Mouse (Mus musculus): Measurements from ENCODE around the gene Tenm4.

The Tenm4 gene

DNA sequence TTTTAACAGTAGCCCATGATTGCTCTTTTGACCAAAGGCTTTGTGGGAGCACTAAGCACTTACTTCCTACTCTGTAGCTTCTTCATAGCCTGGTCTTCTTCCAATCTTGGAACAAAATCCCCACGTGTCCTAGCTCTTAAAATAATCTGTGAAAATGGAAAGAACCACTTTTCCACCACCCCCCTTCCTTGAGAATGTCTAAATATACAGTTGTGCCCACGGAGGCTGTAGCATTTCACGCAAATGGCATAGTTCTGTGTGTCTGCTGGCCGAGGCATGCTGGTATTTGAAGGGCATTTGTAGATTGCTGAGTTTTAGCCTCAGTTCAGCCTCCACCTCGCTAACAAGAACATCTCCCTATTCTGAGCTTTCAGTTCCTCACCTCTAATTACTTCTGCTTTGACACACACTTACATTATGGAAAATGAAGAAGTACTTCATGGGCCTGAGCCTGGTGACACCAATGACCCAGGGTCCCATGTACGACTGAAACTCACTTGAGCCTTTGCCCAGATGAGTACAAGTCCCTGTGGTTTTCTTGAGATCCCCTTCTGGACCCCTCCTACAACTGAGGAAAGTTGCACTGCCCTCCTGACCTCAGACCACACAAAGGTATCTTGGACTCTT is 306.1 kb downstream of the Tenm4 start:
- peak in 1 of 2 experiments; percentile 40 for DNase-seq (ENCODE audit: low spot score in 2 of 2)

DNA sequence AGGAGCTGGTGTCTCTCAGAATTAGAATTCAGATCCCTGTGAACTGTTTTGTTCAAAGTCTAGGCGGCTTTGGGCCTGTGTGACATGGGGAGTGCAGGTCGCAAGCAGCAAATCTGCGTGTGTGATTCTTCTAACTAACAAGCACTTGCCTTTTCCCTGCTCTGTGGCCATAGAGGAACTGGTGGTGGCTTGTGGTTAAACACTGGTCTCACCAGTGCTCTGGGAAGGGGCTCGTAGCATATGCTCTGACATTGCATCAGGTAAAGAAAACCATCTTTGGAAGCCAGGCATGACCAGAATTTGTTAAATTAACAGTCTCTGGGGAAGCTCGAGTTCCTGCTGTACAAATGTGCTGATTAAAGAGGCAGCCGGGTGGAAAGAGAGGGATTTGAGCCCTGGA is 308.1 kb downstream of the Tenm4 start:
- no peak for DNase-seq (ENCODE audit: low spot score in 2 of 2)

DNA sequence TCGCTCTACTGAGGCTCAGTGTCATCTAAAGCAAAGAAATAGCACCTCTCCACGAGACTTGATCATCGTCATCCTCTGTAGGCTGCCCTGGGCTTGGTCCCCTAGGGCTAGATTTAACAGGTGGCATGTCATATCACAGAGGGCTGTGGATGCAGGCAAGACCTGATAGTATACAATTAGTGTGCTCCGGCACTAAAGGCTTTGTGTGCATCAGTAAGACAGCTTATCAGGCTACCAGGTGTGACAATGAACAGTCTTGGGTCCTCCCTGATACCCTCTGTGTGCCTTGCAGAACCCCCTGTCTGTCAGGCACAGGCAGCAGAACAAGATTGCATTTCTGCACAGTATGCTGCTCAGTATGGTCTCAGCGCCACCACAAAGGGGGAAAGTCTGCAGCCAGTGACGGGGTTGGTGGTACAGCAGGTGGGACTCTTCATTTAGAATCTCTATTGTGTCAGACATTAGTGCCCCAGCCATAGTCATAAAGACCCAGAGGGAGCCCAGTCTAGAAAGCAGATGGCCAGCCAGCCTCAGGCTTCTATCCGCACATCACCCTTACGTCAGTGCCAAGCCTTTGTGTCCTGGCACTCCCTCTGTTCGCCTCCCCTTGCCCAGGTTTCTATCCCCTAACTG is 309.4 kb downstream of the Tenm4 start:
- DNase-seq (ENCODE audit: low spot score in 2 of 2), result no peak

DNA sequence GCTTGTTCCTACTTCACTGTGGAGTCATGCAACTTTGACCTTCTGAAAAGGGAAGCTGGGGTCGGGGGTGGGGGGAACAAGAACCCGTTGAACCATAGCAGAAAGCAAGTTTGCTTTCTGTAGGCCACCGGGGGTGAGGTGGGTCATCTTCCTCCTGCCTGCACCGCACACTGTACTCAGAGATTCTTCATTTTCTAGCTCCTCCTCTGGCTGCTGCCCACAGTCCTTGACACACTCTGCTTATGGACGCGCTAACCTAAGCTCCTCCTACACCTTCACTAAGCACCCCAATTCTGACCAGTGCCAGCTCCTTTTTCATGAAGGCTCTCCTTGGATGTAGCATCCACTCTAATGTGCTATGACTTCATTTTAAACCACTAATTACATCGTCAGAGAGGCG is 311.9 kb downstream of the Tenm4 start:
- no peak for DNase-seq (ENCODE audit: low spot score in 2 of 2)

DNA sequence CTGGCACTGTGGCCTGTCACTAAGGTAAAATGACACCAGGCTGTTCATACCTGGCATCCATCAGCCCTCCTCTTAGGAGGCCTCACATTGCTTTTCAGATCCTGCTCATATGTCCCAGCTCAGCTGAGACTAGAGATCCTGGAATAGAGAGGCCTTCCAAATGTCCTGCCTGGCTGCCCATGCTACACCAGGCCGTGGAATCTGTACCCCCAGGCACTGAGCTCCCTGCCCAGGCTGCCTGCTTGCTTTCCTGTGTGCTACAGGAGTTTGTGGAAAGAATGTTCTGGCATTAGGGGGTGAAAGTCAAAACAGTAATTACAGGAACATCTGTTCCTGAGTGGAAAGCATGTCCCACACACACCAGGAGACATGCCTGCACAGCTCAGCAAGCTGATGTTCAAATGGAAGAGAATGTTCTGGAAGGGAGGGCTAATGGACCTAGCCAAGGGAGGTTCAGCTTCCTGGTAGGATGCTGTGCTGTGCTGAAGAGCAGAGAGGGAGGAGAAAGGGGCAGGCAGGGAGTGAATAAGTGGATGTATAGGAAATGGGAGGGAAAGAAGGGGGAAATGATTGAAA is 313.0 kb downstream of the Tenm4 start:
- DNase-seq (ENCODE audit: low spot score in 2 of 2), result no peak

DNA sequence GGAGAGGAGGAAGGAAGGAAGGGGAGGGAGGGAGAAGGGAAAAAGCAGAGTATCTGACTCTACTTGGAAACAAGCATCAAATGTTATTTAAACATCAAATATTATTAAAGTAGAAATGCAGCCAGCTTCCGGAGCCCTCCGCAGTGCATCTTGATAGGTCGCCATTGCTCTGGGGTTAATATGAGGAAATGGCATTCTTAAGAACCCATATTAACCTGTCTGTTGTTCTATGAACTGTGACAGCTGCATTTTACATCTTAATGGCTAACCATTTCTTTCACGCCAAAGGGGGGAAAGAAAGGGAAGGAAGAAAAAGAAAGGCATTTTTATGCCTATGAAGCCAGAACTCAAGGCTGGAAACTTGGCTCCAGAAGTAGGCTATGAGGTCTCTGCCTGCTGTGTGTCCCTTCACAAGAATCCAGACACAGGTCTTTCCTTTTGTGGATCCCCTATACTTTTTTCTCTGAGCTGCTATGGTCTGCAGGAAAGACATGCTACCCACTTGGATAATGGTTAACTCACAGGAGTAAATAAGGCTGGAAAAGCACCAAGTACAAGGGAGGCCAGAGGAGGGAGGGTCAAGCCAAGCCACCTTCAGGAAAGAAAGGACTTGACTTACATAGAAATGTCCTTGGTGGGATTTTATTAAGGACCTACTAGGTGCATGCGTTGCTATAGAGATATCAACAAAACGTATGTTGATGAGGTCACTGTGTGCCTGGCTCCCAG is 318.5 kb downstream of the Tenm4 start:
- DNase-seq (ENCODE audit: low spot score in 2 of 2), result no peak

DNA sequence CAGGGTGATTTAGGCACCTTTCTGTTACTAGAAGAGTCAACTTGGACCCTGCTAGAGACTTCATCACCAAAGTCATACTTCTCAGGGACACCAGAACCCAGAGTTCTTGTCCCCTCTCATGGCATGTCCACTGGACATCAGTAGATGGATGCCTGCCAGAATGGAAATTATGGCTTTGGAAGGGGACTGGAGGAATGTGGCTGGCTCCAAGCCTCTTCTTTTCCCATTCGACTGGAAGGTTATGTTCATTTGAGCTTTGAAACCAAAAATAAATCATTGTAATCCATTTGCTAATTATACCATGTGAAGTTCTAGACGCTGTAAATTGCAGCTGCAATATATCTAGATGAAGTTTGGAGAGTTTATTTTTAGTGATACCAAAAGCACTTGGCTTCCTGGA is 320.9 kb downstream of the Tenm4 start:
- no peak for DNase-seq (ENCODE audit: low spot score in 2 of 2)

DNA sequence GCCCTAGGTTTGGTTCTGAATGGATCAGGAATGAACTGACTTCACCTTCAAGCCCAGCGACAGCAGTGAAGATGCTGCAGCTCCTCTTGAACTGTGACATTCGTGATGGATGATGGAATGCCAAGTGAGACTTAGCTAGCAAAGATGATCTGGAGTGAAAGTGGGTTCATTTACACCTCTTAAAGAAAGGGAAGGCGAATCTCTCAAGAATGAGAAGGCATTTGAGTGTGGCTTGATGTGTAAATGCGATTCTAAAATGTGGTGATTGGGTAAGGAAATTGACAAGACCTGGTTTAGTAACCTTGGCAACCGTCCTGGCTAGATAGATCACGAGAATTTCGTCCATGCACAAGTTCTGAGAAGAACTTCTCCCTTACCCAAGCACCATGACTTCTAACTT is 321.6 kb downstream of the Tenm4 start:
- no peak for DNase-seq (ENCODE audit: low spot score in 2 of 2)

DNA sequence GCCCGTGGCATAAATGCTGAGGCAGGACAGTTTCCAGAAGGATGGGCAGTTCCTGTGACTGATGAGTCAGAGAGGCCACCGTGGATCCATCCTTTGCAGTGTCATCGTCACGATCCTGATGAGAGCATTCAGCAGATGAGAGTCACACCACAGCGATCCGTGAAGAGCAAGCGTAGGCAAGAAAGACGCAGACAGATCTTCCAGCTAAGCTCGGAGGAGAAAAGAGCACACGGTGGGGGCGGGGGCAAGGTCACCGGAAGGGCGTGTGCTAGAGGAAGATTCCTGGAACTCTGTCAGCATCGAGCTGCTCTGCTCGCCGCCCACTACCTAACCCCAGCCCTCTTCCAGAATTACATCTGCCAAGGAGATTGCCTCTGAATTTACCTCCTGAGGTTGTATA is 323.0 kb downstream of the Tenm4 start:
- DNase-seq (ENCODE audit: low spot score in 2 of 2), result peak; percentile 30 to 56

DNA sequence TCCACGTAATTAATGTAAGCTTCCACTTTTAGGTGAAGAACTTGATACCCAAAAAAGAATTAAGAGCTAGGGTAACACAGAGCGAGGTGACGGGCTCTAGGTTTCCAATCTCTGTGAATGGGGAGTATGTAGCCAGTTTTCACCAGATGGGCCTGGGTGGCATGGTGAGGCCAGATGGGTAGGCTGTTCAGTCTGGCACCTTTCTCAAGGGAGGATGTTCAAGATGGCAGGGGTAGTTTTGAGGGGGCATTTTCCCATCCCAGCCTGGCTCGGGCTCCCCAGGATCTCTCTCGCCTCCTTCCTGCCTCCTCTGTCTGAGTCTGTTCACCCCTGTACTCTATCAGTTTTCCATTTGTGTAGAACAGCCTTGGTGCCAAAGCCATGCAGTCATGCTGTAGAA is 329.1 kb downstream of the Tenm4 start:
- peak in 1 of 2 experiments; percentile 39 for DNase-seq (ENCODE audit: low spot score in 2 of 2)

DNA sequence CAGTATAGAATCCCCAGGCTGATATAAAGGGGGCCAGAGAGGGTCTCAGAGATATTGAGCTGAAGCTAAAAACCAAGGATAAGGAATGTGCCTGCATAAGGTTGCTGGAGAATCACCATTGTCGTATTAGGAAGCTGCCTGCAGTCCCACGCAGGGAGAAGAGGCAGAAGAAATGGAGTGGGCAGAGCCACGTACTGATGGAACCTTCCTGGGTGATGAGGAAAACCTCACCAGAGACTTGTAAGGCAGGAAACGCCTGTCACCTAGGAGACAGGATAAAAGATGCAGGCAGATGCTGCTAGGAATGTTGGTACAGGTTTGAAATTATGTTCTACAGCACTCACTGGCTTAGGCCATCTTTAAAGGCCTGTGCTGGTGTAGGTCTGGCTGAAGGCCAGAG is 329.8 kb downstream of the Tenm4 start:
- DNase-seq (ENCODE audit: low spot score in 2 of 2), result peak in 1 of 2 experiments; percentile 31

DNA sequence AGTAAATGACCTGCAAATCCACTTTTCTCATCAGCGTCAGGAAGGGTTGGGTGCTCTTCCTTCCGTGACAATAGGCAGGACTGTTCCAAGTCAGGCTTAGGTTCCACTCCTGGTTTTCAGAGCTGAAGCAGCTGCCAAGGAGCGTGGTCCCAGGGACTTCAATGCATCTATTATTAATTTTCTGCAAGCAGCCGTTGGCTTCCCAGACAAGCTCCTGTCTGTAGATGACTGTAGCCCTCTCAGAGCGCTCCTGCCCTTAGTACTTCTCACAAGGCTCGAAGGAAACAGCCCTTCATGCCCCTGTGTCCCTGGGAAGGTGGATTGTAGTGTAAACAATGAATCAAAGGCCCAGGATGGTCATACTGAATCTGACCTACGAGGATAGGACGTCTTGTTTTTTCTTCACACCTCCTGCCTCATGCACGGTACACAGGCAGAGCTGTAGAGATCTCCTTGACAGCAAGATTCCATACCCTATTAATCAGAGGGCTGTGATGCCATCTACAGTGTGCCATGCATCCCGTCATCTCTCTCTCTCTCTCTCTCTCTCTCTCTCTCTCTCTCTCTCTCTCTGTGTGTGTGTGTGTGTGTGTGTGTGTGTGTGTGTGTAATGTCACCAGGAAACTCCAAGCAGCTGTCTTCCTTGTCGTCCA is 331.4 kb downstream of the Tenm4 start:
- no peak for DNase-seq (ENCODE audit: low spot score in 2 of 2)

DNA sequence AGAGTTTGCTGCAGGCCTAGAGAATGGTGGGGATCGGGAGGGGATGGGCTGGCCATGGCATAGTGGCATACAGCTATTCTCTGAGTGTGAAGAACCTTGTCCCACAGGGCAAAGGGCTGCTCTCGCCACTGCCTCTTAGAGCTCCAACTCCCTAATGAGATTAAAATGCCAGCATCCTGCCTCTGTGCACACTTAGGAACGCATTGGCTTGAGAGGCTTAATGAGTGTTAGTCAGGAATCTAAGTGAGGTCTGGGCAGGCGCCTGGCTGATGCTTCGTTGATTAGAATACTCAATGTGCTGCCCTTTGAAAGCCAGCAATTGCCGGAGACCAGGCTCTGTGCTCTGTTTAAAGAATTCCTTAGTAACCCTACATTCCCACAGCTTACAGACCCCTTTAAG is 334.5 kb downstream of the Tenm4 start:
- no peak for DNase-seq (ENCODE audit: low spot score in 2 of 2)

DNA sequence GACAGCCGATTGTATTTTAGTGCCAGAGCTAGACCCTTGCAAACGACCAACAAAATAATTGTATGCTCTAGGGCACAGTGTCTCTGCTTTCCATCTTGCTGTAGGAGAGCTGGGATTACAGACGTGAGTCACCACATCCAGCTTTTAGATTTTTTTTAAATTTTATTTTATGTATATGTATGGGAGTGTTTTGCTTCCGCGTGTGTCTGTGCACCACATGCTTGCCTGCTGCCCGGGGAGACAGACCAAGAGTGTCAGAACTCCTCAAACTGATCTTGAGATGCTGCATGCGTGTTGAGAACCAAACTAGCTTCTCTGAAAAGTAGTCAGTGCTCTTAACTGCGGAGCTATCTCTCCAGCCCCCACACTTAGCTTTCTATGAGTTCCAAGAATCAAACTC is 336.0 kb downstream of the Tenm4 start:
- no peak for DNase-seq (ENCODE audit: low spot score in 2 of 2)

DNA sequence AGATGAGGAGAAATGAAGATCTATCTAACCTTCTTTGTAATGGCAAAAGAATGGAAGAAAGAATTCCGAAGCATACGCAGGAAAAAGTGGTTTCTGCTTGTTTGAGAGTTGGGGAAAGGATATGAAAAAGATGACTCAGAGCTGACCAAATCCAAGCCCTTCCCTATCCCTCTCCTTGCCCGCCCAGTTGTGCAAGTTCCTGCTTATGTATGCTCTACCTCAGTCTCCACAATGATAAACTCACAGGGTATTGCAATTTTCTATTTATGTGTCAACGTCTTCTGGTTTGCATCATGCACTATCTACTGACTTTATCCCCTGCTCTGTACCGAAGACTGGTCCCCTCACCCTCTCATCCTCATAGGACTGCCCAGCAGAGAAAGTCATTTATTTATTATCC is 339.4 kb downstream of the Tenm4 start:
- no peak for DNase-seq (ENCODE audit: low spot score in 2 of 2)

DNA sequence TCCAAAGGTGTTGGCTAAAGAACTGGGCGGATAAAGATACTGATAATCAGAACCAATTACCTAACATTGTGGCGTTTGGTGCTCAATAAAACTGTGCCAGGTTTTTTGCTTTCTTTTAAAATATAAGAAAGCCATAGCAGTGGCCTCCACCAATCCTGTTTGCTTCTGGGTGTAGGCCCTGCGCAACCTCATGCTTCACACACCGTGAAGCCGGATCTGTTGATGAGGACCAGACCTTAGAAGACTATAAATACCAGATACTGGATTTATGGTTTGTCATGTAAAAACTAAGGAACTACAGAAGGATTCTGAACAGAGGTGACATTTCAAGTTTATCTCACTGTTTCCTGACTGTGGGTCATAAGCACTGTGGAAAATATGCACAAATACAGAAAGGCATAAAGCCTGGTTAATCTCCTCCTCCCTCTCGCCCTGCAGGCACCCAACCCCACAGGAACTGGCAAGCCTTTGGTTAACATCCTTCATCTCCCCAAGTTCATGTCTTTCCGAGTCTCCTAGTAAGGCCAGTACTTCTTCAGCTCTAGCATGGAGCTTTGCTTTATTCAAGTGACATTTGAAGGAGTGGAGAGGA is 340.1 kb downstream of the Tenm4 start:
- DNase-seq (ENCODE audit: low spot score in 2 of 2), result no peak

DNA sequence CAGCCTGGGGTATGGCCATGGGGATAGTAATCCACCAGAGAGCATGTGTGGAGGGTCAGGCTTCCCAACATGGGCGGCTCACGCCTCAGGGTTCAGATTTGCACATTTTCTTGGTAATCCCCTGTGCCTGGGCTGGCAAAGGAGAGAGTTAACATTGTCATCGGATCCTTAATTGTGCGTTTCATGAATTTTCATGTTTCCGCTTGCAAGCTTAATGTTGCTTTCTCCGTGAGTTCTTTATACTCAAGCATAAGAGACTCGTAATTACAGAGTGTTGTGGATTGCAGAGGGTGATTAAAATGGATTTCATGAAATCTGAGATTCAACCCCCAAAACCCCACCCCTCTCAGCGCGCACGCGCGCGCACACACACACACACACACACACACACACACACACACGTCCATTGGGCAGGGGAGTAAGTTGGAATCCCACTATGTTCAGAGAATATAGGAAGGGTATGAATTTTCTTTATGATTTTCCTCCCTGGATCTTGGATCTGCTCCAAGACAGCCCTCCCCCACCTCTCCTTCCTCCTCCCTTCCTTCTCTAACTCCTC is 341.0 kb downstream of the Tenm4 start:
- DNase-seq (ENCODE audit: low spot score in 2 of 2), result no peak

DNA sequence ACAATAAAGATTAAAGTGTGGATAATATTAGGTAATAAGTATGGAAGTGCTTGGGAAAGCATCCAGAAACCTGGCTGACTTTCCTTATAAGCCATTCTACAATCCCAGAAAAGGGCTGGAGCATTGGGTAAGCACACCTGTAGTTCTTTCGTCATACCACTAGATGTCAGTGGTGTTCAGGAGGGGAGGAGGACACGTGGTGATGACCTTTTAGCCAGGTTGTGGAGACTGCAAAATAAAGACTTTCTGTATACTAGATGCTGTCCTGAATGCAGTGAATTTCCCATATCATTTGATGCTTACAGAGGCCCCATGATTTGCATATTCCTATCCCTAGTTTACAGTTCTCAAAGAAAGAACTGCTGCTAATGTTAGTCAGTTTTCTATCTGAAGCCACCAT is 348.2 kb downstream of the Tenm4 start:
- no peak for DNase-seq (ENCODE audit: low spot score in 2 of 2)

DNA sequence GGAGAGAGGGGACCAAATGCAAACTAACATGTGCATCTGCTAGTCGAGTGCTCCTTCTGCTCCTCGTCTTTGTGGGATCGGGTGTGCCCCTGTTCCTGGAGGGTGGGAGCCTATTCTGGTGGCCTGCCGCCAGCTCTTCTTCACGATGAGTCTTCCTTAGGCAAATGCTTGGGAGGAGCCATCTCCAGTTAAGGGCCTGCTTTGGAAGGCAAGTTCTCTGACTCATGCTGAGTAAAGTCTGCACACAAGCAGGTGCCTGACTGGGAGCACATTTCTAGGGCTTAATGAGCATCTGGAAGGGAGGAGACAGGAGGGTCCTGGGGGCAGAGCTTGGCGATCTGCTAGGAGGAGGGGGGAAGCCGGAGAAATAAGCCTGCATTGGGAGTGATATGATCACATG is 350.9 kb downstream of the Tenm4 start:
- peak; percentile 50 to 74 for DNase-seq (ENCODE audit: low spot score in 2 of 2)

DNA sequence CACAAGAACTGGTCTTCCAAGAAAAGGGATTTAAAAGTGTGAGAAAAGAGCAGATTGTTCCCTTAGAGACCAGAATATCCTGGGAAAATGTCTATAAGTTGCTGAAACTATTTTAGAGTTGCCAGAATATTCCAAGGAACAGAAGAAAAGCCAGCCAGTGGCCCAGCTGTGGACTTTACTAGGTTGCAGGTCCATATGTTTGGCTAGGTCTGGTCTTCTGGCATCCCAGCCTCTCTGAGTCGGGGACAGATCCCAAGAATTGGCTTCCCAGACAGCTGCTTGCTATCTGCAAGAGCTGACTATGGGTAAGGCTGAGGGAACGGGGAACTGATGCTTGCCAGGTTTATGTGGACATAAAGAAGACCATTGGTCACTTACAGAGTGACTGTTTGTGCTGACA is 352.6 kb downstream of the Tenm4 start:
- peak; percentile 35 to 52 for DNase-seq (ENCODE audit: low spot score in 2 of 2)

DNA sequence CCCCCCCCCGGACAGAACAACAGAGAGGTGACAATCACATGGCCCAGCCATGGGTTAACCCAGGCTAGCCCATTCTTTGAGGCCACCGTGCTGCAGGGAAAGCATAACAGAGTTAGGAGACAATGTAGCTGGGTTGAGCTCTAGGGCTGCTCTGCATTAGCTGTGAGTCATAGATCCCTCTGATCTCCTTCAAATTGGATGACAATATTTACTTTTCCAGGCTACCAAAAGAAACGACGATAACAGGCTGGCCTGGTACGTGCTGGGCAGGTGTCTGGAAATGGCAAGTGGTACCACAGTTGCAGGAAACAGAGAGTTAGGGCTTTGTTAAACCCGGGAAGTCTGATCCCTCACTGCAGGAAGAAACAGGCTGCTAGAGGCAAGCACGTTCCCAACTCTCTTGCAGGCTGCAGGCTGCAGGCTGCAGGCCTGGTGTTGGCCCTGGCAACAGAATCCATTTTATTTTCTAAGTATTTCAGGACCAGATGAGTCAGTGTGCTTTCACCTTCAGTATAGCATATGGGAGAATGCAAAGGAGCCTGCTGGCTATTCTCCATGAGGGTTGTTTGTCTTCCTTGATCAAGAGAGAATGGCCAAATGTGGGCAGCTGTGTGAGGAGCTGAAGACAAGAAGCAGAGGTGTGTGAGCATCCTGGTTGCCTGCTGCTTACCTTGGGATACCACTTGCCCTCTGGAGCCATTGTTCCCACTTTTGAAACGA is 353.6 kb downstream of the Tenm4 start:
- peak in 1 of 2 experiments; percentile 61 for DNase-seq (ENCODE audit: low spot score in 2 of 2)

Measured in left cerebral cortex, adult 9 months (tissue).